Mouse (Mus musculus): Measurements from ENCODE around the gene Shroom2.
A peak's percentile ranks its signal among the peaks of the same experiment; 100 is the strongest.

Shroom2 gene

DNA sequence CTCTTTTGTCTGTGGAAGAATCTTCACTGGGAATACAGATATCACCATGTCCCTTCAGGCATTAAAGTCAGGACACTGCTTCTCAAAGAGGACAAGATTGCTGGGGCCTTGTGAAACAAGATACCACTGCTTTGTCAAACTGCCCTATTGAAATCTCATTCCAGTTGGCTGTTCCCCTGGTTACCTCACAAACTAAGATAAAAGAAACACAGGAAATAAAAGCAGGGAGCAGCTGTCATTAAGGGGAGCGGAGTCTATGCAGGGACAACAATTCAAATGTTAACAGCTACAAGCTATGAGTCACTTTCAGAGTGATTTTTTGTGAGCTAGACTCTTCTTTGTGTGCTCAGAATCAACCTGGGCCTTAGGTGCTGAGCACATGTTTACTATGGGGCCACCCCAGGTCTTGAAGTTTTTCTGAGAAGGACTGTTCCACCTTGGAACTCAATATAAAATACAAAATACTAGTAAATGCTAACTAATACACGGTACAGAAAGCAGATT lies 78.4 kb downstream of the Shroom2 start:
- no peak for DNase-seq

DNA sequence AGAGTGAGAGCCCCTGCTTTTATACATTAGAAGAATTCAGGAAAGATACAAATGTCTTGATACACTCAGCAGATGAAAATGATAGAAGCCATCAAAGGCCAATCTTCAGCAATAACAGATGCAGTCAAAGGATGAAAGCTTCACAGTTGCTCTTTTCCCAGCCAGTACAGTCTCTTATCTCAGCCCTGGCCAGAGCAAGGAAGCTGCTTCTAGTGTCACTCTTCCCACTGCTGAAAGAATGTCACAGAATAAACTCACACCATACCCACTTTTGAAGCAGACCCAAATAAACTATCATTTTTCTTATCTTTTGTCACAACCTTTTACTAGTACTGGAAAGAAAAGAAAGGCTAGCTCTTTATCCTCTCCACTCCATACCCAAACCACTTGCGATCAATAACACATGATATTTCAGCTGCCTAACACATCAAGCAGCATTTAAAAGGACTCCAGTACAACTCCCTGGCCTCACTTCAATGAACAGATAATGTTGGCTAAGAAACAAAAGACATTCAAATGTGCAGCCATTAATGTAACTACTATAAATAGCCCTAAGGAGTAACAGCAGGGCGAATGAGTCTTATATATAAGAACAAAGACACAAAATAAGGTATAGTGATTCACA lies 90.0 kb downstream of the Shroom2 start:
- DNase-seq = no peak

DNA sequence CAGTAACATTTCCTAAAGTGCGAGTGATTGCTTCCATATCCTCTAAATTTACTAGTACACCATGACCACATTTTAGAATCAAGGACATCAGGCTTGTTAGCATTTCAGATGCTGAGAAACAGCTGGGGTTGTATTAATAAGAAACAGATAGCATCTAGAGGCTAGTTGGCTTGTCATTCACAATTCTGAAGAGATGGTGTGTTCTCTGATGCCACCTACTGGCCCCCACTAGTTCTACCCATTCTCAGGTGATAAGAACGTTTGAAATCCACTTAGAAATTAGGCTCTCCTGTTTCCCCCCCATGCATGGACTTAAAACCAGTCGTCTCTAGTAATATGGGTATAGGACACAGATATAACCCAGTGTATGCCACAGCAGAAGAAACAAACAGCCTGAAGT lies 92.9 kb downstream of the Shroom2 start:
- peak; percentile 7 to 13 for DNase-seq

DNA sequence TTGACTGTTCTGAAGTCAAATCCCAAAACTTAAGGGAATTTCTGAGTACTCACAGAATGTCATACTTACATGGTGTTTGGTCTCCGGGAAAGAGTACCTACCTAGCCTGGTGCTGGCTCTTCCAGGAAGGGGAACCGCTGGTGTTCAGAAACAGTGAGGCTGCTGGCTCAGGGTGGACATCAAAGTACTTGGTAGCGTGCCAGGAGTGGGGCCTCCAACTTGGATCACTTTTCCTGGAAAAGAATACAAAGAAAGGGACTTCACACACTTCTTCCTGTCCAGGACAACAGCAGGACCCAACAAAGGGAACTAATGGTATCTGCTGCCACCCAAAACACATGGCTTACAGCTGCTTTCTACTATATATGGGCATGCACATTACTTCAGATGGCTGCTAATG lies 95.8 kb downstream of the Shroom2 start:
- no peak for DNase-seq

DNA sequence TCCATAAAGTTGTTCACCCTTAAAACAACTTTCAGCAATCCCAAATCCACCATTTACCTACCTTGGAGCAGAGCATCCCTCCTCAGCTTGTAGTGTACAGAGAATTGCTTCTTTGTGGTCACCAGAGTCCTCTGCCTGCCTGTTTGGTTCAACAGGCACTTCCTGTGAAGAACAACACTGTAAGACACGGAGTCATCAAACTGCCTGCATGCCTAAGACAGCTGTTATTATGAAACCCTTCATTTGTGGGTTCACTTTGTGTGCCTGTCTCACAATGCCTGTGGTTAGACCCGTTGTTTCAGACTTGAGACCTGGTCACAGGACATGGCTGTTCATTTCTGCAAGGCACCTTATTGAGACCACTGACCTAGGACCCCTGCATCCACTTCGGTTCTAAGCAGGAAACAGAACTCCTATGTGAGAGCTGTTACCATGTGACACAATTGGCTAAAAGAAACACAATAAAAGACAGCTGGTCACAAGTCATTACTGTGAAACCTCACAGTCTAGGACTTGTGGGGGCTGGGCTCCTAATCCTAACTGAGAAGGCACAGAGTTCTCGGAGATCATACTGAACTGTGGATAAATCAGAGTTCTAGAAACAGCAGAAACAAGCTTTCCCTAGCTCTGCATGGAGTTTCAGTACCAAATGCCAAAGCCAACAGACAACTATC lies 111.8 kb downstream of the Shroom2 start:
- DNase-seq = no peak

DNA sequence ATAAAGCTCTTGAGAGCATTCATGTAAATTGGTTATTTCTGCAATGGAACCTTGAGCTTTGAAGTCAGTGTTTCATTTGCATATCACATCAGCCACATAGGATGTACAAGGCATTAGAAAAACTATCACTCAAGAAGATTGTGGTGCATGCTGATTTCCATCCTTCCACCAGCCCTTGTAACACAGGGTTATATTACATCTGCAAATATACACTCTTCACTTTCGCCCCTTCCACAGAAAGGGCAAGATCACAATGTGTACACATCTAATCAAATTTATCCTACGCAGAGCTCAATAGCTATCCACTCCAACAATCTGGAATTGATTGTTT lies 112.7 kb downstream of the Shroom2 start:
- no peak for DNase-seq

DNA sequence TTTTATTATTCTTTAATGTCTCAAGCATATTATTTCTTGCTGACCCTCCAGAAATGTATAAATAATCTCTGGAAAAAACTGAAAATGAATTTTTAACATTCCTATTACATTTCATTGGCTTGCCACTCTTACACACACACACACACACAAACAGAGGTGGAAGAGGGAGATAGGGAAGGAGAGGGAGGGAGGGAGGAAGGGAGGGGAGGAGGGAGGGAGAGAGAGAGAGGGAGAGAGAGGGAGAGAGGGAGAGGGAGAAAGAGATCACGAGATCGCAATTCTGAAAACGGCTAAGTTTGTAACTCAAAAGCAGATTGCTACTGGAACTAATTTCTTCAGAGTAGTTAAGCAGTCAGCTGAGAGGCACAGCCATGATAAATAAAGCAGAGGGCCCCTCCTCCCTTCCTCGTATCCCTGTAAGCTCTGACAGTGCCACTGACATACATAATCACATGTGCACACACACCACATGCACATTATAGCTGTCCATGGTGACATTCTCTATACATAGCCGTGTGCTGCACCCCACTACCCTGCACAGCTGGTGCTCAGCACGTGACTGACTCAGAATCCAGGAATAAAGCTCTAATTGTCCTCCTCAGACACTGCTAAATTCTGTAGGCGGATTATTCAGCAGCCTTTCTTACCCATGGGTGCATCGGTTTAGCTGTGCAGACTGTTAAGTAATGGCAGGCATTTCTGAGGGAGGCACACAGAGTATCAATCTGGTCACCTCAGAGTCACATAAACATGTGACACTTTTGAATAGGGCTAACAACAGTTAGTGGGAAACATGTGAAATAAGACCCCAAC lies 113.3 kb downstream of the Shroom2 start:
- DNase-seq = no peak

DNA sequence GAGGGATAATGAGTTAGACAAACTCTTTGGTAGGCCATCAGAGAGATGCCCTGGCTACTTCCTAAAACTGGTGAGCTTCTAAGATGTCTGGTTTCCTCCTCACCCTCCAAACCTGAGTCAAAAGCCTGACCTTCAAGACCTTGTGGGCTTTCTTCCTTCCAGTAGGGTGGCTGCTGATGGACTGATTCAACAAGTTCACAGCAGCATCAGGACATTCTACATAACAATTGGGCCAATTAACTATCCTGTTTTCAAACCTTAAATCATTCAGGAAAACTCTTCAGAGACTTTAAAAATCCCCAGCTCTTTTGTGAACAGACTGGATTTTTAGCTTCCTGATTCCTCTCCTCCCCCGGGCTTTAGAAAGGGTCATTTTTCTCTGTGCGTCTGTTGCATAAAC lies 116.6 kb downstream of the Shroom2 start:
- DNase-seq = no peak

DNA sequence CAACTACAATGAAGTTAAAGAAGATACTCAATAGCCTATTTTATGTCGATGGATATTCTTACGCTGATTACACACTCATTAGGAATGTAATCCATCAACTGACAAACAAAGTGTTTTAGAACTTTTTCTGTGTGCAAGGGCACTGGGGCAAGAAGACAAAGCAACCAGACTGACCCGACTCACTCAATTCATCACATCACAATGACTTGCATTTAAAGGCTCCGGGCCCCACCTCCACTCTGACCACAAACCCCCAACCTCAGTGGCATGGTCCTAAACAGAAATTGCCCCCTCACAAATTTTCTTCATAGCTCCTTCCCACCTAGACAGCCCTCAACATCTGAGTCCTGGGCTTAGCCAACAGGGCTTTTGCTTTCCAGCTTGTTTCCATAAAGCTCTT lies 124.4 kb downstream of the Shroom2 start:
- no peak for DNase-seq

DNA sequence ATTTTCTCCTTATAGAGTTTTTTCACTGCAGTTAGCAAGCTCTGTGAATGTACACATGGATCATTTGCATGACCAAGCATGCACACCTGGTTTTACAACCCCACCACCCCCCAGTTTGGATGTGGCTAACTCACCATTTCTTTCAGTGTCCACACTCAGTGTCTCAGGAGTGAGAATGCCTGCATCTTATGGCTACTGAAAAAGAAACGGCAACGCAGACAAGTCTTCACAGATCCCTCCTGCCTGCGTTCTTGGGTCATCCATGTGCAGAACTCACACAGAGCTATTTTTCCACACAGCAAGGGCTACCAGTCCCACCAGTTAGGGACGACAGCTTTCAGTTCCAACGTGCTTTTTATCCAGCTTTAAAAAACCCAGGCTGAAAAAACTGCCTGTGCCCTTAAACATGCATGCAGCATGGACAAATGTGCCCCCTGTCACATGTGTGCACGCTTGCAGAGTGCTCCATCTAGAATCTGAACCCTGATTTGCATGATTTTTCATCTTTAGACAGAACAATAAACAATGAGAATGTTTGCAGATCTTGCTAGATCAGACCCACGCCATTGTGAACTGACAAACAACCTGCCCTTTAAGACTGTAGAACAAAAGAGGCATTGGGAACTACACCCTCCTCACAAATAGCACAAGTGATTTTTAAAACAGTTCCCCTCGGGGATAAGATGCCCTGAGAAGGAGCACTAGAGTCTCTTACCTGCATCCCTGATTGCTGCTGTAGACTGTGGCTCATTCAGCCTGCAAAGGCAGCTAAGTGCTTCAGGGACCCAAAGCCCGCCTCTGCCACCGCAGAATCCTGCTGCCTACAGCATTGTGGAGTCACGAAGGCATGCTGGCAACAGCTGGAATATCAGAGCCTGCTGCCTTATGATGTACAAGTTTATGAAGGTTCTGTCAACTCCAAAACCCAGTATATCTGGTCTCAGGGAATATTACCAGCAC lies 125.3 kb downstream of the Shroom2 start:
- DNase-seq = no peak

DNA sequence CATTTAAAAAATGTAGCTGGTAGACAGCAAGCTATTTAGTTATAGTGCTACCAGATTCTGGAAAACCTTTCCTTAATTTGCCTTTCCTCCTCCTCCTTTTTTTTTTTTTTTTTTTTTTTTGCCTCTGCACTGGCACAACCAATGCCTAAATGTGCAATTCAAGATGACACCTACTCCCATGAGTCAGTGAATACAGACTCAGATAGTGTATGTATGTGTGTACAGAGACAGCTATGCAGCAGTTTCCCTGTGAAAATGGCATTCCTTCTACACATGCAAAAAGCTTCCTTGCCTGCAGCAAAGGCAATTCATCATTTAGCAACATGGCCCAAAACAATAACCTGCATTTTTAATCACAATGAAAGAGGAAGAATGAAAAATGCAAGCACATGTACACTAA lies 126.1 kb downstream of the Shroom2 start:
- DNase-seq = no peak

DNA sequence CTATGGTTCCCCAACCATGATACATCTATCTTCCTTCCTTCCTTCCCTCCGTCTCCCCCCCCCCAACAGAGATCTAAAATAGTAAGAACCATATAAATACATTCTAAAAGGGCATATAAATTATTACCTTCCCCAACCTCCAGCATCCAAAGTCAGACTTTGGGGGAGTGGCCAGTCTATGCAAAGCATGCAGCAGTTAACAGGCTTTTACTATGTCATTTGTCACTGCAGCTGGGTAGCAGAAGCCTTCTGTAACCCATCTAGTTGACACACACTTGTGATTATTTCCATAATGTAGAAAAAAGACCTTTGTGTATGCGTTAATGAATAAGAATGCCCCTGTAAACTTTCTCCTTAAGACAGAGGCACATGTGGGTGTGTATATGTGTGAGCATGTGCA lies 126.6 kb downstream of the Shroom2 start:
- DNase-seq = no peak

DNA sequence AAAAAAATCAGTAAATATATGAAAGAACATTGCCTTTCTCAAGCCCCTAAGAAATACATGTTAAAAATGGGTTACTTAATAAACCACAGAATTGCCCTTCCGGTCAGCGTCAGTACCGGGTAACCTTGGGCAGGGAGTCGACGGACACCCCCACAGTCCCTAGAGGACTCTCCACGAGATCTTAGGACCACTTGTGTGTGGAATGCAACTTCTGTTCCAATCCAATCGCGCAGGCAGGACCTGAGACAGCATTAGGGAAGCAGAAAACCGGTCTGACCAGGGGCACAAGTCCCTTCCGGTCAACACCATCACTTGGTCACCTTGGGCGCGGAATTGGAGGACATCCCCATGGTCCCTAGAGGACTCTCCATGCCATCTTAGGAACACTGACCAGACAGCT lies 133.9 kb downstream of the Shroom2 start:
- no peak for DNase-seq

DNA sequence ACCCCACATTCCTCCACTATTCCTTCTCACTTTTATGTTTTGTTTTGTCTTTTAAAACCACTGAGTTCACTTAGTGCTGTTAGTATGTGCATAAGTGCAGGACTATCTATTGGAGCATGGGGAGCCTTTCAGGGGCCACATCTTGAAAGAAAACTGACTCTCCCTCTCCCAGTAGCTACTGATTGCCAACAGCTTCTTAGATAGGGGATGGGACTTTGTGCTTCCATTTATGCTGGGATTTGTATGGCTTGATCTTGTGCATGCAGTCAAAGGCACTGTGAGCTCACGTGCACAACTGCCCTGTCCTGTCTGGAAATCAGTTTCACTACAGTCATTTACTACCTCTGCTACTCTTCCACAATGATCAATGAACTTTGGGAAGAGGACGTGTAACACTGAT lies 147.9 kb downstream of the Shroom2 start:
- DNase-seq = no peak

DNA sequence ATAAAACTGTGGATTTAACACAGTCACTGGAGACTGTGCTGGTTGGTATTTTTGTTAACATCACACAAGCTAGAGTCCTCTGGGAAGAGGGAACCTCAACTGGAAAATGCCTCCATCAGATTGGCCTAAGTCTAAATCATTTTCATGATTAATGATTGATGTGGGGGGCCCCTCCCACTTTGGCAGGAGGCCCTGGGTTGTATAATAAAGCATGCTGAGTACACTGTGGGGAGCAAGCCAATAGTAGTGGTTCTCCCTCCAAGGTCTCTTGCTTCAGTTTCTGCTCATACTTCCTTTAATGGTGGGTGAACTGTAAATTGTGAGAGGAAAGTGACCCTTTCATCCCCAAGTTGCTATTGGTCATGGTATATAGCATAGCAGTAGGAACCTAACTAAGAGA lies 148.3 kb downstream of the Shroom2 start:
- peak; percentile 58 to 78 for DNase-seq

DNA sequence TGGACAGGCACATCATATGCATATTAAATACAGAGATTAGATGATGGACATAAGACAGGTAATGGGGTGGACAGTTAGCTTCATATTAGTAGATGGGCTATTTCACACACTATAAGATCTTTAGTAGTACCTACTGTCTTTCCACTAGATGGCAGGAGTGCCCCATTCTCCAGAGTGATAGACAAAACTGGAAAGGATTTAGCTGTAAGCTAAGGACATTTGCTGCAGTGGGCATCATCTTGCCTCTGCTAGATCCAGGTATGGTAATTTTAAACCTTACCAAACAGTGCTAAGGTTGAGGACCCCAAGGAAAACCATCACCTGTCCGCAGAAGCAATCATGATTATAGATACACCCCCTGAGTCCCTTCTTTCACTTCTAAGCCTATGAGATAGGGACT lies 150.8 kb downstream of the Shroom2 start:
- DNase-seq = no peak

DNA sequence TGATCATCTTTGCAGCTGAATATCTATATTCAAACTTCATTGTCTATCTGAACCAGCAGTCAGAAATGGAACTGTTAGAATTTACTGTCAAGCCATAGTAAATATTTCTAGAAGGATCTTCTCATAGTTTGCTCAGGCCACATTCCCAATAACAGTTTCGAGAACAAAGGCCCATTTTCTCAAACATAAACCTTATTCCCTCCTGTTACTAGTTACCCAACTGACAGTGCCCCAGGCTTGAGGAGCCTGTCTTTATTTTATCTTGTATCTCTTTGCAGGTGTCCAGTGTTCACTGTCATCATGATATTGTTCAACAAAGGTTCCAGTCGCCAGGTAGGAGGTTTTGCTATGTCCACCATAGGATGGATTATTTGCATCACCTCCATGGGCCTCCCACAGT lies 206.2 kb downstream of the Shroom2 start, which contains the start of gene Cldn34a:
Gene Cldn34a (plus strand): TSS at position 301 of the 400 bp plus-strand sequence.
- DNase-seq = no peak

All from kidney, adult 8-10 months (tissue).